Mouse (Mus musculus) cerebral cortex, adult 2 months (tissue): Measurements from ENCODE around the gene Grm4.

Source experiments
- WGBS: fragments of 180-500 bp; shearing (Covaris S2); methylation state at CpG from one replicate; pipeline ENCODE4 v1.1.7; 2018; 5-methylcytosine and 5-hydroxymethylcytosine counted together

Grm4 gene

GRCm38 (mm10) chr17:27511865-27512618 is 9.2 kb downstream of the Grm4 start:
- WGBS, result under 1% methylated on average over 64 of the region's 64 CpGs

DNA sequence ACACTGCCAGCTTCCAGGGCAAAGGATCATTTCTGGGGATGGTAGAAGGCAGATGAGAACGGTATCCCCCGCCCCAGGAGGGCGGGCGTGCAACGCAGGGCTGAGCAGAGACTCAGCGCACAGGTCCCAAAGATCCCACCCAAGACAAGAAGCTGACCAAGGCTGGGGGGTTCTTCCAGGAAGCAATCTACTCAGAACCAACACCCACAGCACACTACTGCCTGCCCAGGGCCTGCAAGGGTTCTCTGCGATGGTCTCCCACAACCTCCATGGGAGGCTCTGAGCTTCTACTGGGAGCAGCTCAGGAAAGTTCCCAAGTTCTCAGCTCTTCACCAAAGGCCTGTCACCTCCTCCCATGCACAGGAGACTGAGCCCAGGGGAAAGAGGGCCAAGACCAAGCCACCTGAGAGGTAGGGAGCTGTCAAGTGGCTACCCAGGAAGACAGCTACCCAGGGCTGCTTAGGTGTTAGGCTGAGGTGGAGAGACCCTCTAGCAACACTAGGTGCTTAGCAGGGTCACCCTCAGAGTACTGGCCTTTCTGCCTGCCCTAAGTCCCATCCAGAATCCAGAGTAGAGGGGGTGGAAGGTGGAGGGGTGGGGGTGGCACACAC is 10.0 kb downstream of the Grm4 start:
- 93% methylated on average over 7 of the region's 7 CpGs for WGBS

DNA sequence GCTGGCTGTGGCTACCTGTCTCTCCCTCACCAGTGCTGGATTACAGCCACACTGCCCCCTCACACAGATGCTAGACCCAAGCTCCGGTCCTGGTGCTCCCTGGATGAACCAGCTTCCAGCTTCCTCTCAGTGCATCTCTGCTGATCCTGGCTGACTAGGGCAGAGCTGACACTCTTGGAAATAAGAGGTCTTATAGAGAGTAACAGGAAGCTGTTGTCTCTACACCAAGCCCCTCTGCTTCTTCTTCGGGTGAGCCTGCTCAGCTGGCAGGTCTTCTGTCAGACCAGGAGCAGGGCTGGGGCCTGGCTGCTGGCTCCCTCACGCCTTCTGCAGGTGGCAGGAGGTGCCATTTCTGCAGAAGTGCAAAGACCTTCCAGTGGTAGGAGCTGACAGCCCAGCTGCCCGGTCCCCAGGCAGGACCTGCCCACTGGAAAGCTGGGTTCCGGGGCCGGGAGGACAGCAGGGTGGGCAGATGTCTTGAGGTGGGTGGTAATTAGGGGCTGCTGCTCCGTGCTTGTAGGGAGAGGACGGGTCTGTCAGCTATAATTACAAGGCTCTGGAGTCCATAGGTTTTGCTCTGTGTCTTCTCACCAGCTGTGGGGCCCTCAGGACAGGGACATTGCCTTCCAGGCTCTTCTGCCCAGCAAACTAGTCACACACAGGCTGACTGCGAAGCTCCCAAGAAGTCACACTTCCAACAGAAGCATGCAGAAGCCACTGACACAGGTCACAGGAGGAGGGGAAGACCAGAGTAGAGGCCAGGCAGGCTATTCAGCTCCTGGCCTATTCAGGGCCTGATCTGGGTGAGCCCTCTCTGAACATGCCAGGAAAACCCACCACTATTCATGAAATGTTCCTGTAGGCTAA is 10.7 kb downstream of the Grm4 start:
- 64% methylated on average over 9 of the region's 9 CpGs for WGBS

DNA sequence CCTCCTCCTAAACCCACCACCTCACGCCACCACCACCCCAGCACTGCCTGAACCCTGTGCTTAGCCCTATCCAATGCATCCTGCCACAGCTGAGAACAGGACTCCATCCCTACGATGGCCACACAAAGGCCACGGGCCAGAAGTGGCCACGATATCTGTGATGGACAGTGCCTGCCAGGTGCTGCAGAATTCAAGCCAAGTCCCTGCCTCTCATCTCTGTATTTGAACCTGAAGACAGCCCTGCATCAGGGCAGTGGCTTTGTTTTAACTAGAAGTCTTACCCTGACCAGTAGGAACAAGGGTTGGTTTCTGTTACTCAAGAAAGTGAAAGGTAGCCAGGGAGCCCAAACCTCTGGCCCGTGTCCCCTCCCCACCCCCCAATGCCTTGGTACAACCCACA is 12.1 kb downstream of the Grm4 start:
- 88% methylated on average over 5 of the region's 5 CpGs for WGBS

DNA sequence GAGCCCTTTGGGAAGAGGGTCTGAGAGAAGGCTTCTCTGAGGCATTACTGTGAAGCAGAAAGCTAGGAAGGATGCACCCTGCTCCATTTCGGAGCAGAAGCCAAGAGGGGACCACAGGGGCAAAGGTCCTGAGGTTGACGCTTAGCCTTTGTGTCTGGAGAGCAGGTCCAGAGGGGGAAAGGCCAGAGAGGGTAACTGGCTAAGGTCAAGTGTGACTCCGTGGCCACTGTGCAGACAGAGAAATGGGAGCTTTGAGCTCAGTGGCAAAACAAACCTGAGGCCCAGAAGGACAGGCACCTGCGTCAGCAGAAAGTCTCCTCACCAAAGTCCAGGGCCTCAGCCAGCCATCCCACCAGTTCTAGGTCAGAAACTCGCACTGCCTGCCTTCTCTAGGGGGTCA is 12.7 kb downstream of the Grm4 start:
- 93% methylated on average over 5 of the region's 5 CpGs for WGBS

- 85% methylated on average over 12 of the region's 12 CpGs for WGBS
Observed at GRCm38 (mm10) chr17:27508002-27508401, 13.2 kb downstream of the Grm4 start.

DNA sequence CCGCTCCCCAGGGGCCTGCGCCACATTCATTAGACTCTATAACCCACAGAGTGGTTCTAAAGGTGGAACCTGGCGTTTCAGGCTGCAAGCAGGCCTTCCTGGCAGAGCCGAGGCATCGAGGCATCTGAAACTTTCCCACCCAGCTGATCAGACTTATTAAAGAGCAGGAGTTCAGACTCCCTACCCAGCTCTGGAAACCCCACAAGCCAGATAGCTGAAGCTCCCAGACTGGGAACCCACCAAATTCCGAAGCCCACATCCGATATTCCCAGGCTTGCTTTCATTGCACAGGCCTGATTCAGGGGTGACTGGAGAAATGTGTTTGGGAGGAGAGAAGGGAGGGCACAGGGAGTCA is 13.6 kb downstream of the Grm4 start:
- 87% methylated on average over 7 of the region's 7 CpGs for WGBS

- WGBS, result 91% methylated on average over 7 of the region's 7 CpGs
Observed at GRCm38 (mm10) chr17:27506871-27507590, 14.2 kb downstream of the Grm4 start.

GRCm38 (mm10) chr17:27506362-27506761 is 14.8 kb downstream of the Grm4 start:
- WGBS, result 70% methylated on average over 11 of the region's 11 CpGs

DNA sequence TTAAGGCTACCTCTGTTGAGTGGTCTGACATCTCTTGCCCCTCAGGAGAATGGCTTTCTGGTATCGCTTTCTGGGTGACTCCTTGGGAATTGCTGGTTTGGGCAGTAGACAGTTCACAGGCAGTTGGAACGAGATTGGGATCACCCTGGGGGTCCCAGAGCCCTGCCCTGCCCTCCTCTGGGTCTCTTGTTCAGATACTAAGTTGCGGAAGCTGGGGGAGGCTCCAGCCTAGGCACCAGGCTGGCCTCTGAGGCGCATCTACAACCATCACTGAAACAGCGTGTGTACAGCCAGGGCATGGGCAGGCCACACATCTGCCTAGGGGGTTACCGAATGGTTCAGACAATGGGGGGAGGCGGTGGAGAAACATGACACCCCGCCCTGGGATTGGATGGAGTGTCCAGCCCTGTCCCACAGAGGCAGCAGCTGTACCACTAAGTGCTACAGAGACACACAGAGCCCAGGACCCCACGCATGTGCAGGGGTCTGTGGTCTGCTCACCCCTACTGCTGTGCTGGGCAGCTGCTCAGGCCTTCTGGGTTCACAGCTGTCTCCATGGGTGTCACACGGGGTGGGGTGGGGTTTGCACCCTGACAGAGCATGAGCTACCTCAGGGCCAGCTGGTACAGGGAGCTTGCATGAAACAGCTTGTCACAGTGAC is 15.9 kb downstream of the Grm4 start:
- 76% methylated on average over 10 of the region's 10 CpGs for WGBS

- 82% methylated on average over 7 of the region's 7 CpGs for WGBS
Observed at GRCm38 (mm10) chr17:27503869-27504268, 17.3 kb downstream of the Grm4 start.

DNA sequence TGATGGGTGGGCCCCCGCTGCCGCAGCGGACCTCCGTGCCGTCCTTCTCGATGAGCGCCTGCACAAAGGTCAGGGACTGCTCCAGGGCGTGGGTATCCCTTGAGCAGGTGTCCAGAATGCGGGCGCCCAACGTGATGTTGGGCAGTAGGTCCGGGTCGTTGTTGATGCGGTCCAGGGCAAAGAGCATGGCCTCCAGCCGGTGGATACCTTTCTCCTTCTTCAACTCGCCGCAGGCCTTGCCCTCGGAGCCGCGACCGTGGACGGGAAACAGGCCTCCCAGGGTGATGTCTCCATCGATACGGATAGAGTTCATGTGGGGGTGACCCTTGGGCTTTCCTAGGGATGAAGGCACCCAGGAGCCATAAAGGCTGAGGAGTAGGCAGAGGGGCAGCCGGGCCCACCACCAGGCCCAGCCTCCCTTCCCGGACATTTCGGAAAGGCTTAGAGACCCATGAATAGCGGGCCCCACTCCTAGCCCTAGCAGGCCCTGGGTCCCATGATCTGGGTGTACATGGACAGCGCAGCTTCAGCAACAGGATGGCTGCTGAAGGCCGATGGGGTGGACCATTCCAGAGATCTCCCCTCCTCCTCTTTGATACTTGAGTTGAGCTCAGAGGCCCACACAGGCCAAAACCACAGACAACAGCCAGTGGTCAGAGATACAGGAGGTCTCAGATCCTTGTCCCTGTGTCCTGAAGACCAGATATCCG is 18.3 kb downstream of the Grm4 start:
- 86% methylated on average over 31 of the region's 31 CpGs for WGBS

DNA sequence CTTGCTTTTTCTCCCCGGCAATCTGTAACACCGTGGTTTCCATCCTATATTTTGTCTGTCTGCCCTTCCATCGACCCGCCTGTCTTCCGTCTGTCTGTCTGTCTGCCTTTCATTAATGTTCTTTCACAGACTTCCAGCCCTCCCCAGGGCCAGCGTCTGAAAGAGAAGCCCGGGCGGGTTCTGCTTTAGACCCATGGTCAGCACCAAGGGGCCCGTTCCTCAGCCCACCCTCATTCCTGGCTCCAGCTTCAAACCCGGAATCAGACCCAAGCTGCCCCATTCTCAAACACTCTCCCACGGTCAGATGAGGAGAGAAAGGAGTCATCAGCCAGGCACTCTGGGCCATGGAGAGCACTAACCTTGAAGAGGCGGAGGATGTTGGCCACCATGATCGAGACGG is 18.9 kb downstream of the Grm4 start:
- WGBS, result 51% methylated on average over 14 of the region's 14 CpGs

- WGBS, result 29% methylated on average over 18 of the region's 18 CpGs
Observed at GRCm38 (mm10) chr17:27501331-27502251, 19.6 kb downstream of the Grm4 start.

DNA sequence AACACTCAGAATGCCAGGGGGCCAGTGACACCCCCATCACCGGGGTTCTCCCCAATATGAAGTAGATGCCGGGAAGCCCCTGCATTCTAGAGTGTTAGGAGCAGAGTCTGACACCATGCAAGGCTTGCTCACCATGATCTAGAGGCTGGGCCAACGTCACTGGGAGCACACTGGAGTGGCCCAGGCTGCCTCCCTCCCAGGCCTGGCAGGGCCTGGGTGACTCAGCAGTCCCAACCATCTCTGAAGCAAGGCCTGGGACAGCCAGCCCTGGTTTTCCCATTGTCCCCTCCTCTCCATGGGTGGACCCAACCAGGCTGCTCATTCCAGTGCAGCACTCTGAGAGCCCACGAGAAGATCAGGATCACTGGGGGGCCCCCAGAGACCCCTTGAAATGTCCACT is 20.4 kb downstream of the Grm4 start:
- 60% methylated on average over 4 of the region's 4 CpGs for WGBS

- whole genome bisulfite sequencing, result 83% methylated on average over 13 of the region's 13 CpGs
Observed at GRCm38 (mm10) chr17:27499080-27499479, 22.1 kb downstream of the Grm4 start.

DNA sequence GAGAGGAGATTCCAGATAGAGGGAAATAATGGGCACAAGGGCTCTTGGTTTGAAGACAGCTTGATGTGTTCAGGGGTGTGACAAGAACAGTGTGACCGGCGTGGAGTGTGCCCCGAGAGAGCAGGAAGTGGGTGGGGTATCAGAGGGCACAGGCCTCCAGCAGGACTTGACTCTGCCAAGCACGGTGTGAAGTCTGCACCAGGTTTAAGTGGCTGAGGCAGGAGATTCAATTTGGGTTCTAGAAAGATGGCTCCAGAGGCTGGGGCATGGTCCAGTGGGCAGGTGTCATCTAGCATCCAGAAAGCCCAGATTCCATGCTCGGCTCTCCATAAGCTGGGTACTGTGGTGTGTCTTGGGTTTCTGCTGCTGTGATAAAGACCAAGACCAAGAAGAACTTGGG is 23.4 kb downstream of the Grm4 start:
- 86% methylated on average over 5 of the region's 5 CpGs for WGBS

DNA sequence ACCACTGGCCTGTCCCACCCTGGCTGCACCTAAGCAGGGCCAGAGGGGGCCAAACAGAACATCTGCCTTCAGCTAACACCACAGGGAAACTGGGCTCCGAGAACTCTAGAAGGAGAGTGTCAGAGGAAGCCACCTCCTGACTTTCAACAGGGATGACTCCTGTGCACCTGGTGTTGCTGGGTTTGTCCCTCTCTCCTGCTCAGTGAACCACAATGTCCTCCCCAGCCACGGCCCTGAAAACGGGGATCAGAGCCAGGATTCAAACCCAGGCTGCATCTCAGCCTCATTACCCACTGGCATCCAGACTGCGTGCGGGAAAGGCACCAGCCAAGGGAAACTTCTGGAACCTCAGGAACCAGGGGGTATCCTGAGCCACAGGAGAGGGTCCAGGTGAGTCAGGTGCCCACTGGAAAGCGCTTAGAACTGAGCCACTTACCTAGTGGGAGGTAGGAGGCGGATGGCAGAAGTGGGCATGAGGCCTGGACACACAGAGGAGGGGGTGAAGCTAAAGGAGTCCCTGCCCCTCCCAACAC is 26.1 kb downstream of the Grm4 start:
- 82% methylated on average over 7 of the region's 7 CpGs for WGBS

DNA sequence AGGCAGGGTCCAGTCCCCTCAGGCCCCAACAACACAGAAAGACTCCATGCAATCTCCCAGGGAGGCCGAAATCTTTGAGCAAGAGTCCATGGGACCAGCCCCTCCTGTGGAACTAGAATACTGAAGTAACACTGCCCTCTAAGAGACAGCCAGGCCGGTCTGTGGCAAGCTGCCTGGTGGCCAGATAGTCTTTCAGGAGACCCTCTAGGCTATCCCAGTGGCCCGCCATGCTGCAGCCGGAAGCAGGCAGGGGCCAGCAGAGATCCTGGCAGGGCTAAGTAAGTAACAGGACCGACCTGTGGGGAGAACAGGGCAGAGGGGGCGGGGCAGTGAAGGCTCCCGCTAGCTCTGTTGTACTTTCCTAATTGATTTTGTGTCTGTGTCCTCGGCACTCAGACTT is 27.2 kb downstream of the Grm4 start:
- 79% methylated on average over 8 of the region's 8 CpGs for WGBS

GRCm38 (mm10) chr17:27493389-27493788 is 27.8 kb downstream of the Grm4 start:
- 73% methylated on average over 4 of the region's 4 CpGs for WGBS
